Mouse (Mus musculus): ENCODE results near the gene Olfr1322.

DNA sequence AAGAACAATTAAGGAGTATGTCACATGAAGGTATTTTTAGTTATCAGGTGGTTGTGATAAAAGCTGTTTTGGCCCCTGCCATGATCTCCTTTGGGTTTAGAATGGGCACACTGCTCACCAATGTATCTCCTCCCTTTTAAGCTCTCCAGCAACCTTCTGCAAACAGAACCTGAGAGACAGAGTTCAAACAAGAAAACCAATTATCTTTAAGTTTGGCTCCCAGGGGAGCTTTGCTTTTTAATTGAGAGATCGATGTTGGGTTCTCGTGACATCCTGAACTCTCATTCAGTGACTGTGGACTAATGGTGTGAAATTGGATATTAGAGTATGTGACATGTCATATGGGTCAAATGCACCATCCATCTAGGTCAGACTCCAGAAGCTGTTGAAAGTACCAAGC is at the start of gene Olfr1322:
- TF ChIP-seq CTCF (IDR thresholded peaks at IDR 0.05; ENCODE audit: control insufficient read depth, insufficient read depth, insufficient replicate concordance, low read depth, low read length) (no peak), POLR2A (IDR thresholded peaks at IDR 0.05; ENCODE audit: control insufficient read depth, low read depth, low read length) (no peak)

Measured in testis, adult 2 months (tissue).